Mouse (Mus musculus) inflammation-experienced regulatory T-cells, adult 6 months (primary cell): ENCODE measurements around the gene Dusp10. TPM values are rescaled to one million over a fixed set of nuclear protein-coding genes. Genes with fewer than 3 reads are reported as not detected.

Experiments used
- ATAC-seq: one replicate; pipeline ENCODE4 v1.8.0; 2017
- polyA plus RNA-seq, 3 experiments: library from polyadenylated mRNA; unstranded; fragments of 100-300 nt; shearing (Covaris generic); gene quantifications; one replicate each; pipeline ENCODE4 v1.2.1; 2017

The Dusp10 gene
- polyA plus RNA-seq, 3 experiments from 2014 or later: 12.4 to 22.0 (median 15.7) TPM

DNA sequence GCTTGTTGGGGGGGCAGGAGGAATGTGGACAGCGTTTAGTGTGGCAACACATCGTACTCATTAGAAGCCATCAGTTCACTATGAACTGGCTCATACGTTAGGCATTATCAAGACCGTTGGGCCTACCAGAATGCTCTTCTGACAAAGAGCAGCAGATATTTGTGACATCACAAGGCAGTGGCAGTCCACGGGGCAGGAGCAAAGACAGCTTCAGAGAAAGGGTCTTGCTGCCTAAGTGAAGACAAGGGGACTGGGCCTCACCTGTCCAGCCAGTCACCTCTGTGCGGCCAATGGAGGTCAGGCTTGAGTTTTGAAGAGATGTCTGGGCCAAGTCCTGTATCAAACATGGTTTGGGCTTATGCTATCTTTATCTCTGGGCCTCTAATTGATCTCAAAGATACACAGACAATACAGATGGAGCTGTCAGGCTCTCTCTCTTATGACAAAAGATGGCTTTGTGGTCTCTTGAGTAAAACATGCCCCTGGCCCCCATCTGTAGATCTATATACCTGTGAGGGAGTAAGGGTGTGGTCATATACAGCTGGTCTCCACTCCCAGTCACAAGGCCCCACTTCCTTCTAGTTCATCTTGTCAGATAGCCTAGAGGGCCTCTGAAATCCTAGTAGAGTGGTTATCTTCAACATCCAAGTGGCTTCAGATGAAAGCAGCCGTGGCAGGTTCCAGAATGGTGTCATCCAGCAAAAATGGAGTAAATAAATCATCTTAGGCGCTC is 17.1 kb downstream of the Dusp10 start:
- no peak for ATAC-seq

DNA sequence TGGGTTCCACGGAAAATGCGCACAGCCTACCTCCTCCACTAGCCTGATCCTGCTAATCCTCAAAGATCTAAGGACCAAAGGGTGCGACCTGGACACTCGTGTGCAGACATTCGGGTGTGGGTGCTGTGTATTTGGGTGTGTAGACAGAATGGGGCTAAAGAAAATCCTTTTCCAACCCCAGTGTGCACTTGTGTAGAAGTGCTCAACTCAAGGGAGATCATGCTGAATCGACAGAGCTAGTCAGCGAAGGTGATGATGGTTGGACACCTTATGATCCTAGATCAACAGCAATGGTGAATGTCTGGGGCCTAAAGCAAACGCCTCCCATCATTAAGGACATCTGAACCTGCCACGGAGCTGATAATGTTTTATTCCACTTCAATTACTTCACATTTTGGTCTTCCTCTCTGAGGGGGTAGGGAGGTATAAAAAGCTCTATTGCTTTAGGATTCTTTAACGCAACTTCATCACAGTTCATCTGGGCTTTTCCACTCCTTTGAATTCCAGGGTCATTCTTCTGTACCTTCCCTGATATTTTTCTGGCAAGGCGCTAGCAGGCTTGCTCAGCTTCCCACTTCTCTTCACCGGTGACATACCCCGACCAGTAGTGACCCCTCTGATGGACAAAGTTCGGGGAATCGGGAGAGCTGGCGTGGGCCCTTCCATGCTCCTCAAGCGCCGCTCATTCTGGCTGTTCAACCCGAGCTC is 19.7 kb downstream of the Dusp10 start:
- no peak for ATAC-seq

DNA sequence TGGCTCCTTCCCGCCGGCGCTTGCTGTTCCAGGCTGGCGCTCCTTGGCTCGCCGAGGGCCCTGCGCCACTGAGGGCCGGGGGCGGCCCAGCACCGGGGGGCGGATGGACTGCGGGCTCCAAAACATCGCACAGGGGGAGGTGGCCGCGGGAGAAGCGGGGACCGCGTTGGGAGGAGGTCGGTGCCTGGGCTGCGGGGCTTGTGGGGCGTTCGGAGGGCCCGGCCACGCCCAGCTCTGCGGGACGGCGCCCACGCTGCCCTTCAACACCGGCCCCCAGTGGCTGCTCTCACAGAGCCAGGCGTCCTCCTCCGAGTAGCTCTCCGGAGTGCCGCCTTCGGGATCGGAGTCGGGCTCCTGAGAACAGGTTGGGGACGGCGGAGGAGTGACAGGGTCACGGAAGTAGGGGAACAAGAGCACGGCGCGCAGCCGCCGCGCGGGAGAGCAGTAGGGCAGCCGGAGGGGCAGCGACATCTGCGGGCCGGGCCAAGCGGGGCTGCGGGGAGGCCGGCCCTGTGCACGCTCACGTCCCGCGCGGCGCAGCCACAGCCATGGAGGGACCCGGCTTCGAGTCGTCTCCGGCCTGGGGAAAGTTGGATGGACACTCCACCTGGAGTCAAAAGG is 20.4 kb downstream of the Dusp10 start:
- ATAC-seq: peak; percentile 11

DNA sequence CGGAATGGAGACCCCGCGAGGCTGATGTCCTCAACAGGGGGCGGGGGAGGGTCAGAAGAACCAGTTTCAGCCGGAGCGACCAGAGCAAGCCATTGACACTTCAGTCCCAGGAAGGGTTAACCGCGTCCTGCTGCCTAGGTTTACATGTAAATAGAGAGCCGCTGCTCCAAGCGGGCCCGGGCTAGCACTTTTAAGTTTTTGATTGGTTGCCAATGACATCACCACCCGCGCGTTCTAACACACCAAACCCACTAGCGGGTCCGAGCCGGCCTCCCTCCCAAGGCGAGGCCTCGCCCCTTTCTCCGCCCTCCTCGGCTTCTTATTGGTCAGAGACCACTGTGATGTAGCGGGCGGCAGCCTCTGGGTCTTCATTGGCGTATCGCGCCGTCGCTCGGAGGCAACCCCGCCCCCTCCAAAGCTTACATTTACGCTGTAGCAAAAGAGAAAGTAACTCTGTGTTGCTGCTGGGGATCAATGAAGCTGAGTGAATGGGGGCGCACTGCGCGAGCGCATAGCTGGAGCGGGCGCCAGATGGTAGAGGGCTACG is 21.0 kb downstream of the Dusp10 start, which contains the start of gene 1700056E22Rik:
Gene 1700056E22Rik, minus strand, starts transcription at position 291 of the 547 bp plus-strand sequence.
- ATAC-seq: peak; percentile 91

DNA sequence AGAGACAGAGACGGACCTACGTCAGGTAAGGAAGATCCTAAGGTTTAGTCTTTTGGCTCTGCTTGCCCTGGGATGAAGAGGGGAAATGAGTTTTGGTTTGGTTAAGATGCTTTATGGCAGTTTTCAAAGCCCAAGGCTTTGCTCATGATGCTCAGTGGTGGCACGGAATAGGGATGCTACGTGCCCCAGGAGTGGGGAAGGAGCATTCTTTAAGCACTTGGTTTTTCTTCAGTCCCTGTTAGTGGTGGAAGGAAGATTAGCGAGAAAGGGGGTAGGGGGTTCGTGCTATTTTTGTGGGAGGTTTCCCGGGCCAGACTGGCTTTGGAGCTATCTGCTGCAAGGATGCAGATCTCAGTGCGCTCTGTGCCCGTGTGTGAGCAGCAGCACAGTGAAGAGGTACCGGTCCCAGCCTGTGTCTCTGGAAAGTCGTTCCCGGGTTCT is 21.7 kb downstream of the Dusp10 start:
- ATAC-seq: peak; percentile 1

DNA sequence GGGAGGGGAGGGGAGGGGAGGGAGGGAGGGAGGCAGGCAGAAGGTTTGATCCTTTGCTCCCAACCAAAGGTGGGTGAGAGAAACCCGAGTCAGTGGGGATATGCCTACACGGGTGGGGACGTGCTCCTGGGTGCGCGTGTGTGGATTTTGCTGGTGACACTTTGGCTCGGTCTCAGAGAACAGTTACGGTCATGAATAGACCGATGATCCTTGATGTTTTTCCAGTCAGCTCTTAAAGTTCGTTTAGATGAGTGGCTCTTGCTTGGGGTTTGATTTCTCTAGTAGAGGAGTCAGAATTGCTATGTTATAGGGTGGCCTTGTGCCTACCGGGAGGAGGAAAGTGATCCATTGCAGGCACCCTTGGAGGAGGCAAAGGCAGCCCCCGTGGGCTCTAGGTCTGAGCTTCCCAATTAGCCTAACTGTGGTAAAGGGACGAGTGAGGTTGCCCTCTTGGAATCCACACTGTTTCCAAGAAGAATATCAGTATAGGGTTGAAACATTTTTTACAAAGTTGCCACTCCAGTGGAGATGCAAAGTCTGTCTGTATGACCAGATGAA is 22.3 kb downstream of the Dusp10 start:
- no peak for ATAC-seq

DNA sequence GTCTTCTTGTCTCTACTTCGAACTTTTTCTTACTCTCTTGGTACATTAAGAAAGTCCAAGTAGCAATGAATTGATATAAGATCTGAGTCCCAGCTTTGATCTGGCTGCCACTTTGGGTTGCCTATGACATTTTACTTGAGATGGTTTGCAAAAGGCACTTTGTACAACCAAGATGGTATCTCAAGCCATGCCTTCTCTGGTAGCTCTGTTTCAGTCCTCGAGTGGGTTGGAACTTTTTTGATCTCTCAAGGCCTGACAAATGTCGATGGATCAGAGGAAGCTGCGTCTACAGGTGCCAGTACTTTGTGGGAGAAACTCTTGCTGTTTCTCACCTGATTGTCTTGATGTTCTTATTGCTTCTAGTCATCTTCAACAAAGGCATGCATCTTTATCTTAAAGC is 24.7 kb downstream of the Dusp10 start:
- no peak for ATAC-seq

DNA sequence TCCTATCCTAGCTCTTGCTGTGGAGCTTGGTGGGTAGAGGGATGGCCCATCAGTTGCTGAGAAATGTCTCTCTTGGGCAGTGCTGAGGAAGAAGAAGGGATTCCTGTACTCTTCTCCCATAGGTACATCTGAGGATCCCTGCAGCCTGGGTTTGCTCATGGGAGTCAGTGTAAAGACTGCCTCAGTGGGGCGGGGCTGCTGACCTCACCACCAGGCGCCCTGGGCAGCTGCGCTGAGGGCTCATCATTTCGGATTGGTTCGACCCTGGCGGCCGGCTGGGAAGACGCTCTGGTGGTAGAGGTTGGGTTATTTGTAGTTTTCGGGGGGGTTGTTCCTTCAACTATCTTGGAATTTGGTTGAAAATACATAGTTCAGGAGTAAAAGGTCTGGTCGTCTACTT is 26.2 kb downstream of the Dusp10 start:
- no peak for ATAC-seq

DNA sequence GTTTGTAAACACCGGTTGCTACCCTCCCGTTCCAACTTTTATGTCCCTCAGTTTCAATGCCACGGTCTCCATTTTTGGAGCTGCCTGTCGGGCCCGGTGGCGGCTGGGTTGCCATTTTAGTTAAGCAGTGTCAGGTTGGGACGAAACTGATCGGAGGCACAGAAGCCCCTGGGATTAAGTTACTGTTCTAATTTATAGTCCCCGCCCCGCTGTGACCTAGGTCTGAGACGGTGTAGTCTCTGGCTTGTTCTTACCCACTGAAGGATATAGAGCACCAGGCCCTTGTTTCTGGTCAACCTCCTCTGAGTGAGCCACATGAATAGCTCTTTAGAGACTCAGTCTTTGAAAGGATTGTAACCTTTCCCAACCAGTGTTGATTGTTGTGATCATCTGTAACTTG is 27.1 kb downstream of the Dusp10 start:
- ATAC-seq: no peak

DNA sequence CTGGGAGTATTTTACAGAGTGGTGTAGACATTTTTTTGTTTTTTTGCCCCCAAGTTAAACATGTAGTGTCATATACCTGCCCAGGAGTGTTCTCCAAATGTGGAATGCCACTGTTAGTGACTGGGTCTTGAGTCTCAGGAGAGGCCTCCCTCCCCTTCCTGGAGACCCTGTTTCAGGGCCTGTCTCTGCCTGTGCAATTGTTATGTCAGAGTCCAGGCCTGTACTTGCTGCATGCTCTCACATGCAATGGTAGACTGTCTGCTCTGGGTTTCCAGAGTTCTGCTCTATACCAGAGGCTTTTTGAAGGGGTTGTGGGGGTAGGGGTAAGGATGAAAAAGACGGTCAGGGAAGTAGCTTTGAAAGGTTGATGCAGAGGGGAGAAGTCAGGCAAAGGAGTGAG is 27.8 kb downstream of the Dusp10 start:
- ATAC-seq: no peak

DNA sequence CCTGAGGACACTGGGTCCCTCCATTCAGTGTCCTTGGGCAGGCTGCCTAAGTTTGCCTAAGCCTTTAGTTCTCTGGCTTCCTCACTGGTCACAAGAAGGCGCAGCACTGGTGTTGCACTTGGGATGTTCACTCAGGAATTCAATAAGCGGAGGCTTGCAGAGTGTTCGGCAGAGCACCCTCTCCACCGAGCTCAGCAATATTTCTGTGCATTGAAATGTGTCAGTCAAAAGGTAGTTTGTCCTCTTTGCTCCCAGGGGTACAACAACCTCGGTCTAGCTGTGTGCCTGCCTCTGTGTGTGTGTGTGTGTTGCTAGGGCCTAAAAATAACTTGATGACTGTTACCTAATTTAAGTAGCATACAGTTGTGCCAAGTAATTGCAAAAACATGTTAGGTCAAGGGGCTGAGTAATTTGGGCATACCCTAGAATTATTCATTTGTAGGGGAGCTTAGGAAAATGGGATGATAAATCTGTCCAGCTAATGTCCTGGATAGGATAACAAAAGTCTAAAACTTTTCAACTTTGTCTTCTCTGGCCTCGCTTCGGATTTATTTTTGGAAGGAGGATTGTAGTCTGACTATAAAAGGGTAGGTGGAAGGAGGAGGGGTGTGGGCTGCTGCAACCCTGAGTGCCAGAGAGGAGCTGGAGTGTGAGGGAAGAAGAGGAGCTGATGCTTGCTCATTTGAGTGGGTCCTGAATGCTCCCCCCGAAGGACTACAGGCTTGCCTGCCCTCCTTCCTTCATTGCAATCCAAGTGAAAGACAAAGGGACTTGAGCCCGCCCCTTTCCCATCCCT is 28.9 kb downstream of the Dusp10 start:
- ATAC-seq: no peak

DNA sequence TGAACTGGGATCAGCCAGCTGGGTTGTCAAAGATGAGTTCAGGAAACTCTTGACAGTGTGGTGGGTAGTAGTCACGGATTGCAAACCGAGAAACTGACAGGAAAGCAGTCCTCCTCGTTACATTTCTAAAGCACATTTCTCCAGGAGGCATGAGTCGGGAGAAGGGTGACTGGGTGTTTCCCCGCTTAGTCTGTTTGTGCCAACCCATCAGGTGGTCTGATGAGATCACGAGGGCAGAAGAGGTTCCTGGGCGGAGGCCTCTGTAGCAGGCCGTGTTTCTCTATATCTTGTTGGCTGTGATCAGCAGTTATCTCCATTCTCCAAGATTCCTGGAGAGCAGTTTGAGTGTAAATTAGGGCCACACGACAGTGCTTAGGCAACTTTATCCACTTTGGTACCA is 29.6 kb downstream of the Dusp10 start:
- peak; percentile 30 for ATAC-seq

DNA sequence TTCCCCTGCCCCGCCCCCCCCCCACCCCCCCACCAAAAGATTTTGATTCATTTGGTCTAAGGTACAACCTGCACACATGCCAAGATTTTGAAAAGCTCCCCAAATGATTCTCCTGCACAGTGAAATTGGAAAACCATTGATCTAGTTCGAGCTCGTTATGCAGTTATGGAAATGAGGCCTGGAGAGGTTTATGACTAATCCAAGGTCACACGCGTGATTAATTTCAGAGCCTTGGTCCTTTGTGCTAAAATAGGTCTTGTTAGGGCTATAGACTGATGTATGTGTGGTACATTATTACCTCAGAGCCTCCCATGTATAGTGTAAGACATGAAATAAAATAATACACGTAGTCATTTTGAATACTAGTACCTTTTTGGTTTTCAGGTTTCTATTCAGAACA is 30.3 kb downstream of the Dusp10 start:
- ATAC-seq: no peak

DNA sequence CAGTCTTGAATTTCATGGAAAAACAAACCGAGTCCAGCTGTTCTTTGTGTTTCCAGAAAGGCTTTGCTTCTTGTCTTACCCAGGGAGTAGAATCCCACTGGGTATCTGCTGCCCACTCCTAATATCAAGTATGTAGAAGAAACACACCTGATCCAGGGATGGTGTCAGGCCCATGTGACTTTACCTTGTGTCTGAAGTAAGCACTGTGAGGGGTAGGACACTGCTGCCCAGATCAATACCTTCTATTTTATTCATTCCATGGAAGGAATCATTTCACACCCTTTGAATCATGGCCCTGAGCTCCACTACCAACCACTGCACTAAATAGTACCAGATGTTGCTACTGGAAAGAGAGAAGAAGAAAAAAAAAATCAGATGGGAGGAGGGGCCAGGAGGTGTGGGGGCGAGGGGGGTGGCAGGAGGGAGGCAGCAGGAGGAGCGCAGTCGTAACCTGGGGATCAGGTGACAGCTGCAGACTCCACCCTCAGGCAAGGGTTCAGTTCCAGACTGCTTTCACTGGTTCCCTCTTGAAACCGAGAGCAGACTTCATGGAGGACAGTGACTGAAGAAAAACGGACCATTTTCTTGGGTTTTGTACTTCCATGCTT is 33.1 kb downstream of the Dusp10 start:
- peak; percentile 1 for ATAC-seq

DNA sequence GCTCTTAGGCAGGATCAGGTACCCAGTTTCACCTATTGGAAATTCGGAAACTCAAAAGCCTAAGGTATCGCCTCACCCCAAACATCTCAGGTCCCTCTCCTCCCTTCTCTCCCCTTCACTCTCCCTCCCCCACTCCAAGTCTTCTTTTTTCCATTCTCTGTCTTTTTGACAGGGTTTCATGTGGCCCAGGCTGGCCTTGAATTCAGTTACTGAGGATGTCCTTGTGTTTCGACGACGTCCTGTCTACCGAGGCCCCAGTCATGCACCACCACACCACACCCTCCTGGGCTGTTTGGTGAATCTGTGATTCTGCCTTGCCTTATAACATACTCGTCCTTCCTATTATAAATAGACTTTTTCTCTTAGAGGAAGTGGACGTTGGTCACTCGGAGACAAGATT is 34.7 kb downstream of the Dusp10 start:
- peak; percentile 30 for ATAC-seq

DNA sequence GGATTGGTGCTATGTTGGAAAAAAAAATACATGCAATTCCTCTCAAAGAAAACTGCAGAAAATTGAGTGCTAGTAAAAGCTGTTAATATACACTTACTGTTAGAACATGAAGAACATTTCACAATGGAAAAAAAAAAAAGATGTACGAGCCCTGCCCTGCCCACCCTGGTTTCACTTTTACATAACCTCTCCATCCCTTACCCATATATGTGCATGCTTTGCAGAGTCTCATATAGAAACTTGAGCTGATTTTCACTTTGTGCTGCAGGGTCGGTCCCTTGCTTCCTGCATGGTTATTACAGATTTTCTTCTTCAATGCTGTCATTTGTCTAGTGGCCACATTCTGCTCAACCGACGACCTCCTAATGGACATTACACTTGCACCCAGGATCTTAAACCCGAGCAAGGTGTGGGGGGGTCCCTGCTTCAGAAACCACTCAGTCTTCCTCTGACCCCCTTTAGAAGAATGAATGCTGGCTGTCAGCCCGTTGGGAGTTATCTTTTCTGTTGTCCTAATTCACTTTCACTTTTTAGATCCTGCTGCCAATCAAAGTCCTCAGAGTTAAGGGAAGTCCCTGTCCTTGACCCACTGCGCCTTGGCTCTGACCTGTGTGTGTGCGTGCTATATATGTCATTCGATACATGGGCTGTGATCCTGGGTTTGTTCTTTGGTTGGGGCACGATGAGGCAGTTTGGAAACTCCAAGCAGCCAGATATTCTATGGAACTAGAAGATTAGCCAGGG is 35.7 kb downstream of the Dusp10 start:
- peak; percentile 90 for ATAC-seq

DNA sequence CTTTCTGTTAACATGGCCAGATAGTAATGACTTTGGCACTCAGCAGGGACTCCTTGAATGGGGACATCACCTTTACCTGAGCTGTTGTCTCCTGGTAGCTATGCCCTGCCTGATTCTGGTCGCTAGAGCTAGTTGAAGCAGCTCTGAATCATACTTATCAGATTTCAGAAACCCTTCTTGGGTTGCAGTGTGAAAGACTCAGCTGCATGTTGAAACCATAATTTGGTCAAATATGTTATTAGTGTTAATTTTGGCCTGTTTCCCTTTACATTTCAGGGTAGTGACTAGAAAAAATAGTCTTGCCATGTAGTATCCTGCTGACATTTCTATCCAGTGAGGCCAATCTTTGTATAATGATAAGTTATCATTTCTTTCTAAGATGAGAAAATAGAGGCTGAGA is 38.2 kb downstream of the Dusp10 start:
- no peak for ATAC-seq

DNA sequence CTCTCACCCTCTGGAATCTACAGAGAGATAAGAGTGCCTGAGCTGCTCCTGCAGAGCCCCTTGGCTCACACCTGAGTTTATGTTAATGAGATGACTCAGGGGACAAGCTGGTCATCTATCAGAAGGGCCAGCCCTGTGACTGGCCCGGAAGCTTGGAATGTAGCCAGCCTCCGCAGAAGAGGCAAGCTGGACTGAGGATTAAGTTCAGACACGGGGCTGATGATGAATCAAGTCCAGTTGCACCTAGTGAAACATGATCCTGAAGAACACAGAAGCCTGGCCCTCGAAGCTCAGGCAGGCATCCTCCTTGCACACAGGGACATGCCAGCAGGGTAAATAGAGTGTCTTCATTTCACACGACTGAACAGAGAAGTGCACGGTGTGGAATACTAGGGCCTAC is 38.7 kb downstream of the Dusp10 start:
- no peak for ATAC-seq

DNA sequence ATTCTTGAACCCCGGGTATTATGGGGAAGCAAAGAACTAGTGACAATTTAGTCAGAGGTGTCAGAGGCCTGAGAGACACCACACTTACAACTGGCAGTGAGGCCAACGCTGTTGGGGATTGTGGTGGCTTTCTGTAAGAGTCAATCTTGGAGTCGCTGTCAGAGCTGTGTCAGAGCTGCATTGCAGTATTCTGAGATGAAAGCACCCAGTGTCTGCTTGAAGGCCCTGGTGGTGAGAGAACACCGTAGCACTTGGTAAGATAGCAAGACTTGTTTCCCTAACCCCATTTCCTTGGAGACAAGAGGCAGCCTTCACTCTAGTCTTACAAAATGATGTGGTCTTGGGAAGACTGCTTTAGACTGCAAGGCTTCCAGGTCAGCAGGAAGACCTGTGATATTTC is 39.2 kb downstream of the Dusp10 start:
- peak; percentile 19 for ATAC-seq

DNA sequence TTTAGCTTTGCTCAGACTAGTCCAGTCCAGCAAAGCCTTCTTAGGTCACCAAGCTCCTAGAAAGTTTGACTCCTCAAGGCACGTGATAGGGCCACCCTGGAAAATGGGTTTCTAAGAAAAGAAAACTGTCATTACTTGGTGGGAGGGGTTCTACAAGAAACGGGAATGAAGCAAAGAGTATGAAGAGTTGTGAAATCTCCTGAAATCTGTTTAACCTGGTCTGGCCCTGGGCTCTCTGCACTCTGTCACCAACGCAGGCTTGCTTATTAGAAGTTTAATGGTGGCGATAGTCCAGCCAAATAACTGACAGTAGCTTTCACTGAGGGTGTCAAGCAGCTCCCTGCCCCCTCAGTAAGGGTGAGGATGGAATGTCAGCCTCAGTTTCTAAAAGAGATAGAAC is 40.0 kb downstream of the Dusp10 start:
- no peak for ATAC-seq

DNA sequence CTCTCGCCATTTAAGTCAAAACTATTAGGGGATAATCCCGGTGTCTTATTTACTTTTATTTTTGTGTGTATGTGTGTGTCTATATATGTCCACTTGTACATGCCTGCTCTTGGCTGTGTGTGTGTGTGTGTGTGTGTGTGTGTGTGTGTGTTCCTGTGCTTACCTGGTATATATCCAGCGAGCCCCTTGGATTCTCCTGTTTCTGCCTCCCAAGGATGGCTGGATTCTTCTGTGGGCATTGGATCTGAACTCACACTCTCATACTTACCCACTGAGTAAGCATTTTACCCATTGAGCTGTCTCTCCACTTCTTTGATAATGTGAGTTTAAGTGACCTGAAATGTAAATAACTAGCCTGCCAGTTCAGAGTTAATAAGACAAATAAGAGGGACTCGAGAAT is 40.6 kb downstream of the Dusp10 start:
- ATAC-seq: no peak
